Mouse (Mus musculus) E14TG2a.4 (cell line): ENCODE data around the gene Psen2.

Experiments used
- CTCF ChIP-seq: conservative IDR thresholded peaks from 2 replicates; pipeline ENCODE4 v1.5.1; 2014; ENCODE audit warnings: low read length
- NANOG ChIP-seq: IDR thresholded peaks from 2 replicates; pipeline ENCODE4 v1.6.1; 2014; ENCODE audit warnings: borderline replicate concordance, low read length, mixed read lengths
- POU5F1 ChIP-seq: IDR thresholded peaks from 2 replicates; pipeline ENCODE4 v1.6.1; 2014; ENCODE audit warnings: low read length, borderline replicate concordance

GRCm38 (mm10) chr1:180299697-180300096 is 36.5 kb upstream of the Psen2 start:
- no peak for TF ChIP-seq POU5F1
- no peak for TF ChIP-seq CTCF
- TF ChIP-seq NANOG: no peak
